Mouse (Mus musculus) MEL-GATA-1-ER (cell line): ENCODE data around the gene Cd47.

Source experiments
- DNase-seq: peaks from one replicate; pipeline ENCODE4 v3.0.0-alpha.2; 2012; ENCODE audit warnings: low read depth; ENCODE audit errors: extremely low read depth

Gene Cd47

DNA sequence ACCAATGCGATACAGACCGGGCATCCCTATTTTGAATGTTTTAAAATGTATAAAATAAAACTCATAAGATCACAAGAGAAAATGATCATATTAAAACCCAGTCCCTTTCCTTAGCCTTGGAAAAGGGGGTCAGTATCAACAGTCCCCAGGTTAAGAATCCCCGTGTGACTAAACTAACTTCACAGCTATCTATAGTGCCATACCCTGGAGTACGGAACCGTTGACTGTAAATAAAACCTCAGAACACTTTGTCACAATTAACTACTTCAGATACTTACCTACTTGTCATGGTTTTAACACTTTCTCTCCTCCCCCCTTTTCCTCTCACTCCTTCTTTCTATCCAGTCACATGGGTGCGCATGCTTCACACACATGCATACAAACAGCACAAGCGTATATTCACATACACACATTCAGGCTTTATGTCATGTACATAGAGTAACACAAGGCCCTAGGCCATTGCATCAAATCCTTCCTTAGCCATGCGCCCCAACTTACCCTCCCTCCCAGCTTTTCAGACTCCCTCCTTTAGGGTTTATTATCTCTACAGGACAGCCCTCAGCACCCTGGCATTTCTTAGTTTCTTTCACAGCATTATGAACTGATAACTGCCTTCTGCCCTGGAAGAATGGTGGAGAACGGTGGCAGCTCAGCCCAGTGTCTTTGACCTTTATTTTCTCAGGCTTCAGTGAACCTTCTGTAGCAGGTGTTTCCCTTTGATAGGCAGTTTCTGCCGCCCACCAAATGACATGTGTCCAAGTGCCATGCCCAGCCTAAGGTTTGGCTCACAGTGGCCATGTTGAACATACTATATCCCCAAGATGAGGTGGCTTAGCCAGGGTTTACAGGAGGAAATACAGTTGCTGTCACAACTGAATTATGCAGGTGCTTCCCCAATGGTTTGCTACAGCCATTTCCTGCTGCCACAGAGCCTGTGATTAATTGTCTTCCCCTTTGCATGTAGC is at the start of gene Cd47:
Gene Cd47, plus strand, starts transcription at position 937 of the 965 bp plus-strand sequence.
- DNase-seq: peak; percentile 99

DNA sequence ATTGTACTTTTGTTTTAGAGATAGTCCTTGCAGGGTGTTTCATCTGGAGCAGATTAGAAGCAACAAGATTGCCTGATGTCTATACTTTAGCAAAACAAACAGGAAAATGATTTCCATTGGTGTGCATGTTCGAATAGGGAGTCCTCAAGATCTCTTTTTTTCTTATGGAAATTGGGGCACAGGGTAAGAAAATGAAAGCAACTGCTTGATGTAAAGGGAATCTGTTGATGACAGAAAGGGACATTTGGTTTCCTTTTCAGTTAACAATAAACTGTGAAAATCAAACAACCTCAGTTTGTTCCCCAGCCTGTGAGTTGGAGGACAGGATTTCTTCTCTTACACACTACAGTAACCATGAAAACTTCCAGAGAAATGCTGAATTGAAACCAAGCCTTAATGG is 47.4 kb upstream of the Cd47 start:
- no peak for DNase-seq

DNA sequence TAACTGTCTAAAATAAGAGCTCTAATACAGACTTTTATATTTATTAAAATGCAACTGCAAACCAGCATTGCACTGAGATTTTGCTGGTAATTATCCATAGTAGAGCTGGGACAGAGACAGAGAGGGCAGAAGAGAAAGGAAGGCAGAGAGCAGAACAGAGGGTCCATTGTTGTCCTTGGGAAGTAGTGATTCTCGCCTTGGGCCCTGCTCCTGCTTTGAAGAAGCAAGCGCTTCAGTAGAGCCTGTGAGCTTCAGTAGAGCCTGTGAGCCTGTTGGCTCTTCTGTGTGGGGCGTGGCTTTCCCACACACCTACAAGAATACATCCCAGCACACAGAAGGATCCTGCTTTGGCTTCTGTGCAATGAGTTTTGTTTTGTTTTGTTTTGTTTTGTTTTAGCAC is 47.0 kb upstream of the Cd47 start:
- no peak for DNase-seq

DNA sequence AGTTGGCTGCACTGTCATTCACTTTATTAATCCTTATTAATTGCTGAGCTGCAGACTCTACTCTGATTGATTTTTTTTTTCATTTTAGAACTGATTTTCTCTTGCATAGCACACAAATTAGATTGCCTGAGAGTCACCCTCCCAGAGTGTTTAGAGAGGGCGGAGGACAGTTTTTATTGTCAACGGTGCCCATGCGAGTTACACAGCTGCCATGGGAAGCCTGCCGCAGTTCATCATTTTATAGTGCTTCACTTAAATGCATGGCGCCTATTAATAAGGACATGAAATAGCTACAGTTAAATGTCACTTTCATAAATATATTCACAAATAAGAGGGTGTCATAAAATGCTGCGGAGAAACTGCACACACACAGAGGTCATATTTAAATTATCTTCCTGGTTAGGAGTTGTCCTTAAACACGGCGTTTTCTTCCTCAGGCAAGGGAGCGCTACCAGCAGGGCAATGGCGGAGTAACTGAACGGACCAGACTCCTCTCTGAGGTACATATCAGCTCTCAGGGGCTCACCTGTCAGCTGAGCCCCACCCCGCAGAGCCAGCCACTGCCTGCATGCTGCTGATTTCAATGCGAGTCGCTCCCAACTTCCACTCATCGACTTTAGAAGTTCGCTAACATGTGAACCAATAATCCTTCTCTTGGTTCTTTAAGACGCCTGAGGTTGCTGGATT is 39.7 kb upstream of the Cd47 start:
- no peak for DNase-seq

DNA sequence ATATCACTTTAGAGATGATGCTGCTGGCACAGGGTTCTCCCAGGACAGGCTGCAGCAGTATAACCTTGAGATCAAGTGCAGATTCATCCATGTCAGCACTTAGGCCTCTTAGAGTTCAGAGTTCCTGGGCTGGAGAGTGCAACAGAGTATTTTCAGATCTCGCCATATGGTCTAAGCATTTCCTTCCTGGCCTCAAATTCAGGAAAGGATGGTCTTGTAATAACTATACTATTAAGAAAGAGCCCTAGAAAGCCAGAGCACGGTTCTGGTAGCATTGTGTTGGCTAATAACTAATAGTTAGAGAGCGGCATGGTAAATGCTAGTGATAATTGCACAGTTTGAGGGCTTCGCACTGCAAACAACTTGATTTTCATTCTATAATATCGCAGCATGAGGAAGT is 38.4 kb upstream of the Cd47 start:
- DNase-seq: no peak

DNA sequence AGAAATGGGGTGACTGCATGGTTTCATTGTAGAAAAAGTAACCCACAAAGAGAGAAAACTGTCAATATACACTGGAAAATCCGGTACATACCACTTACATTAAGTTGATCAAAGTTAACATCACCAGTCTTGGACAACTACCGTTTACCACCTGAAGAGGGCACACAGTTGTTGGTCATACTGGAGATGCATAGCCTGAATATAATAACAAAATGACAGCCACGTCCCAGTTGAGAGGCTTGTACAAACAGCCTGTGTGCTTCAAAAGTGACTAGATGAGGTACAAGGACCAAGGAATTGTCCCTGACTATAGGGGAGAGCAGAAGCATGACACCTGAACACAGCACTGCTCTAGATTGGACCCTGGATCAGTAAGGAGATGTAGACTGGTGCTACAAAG is 34.0 kb upstream of the Cd47 start:
- no peak for DNase-seq

GRCm38 (mm10) chr16:49768491-49769031 is 31.8 kb upstream of the Cd47 start:
- no peak for DNase-seq

GRCm38 (mm10) chr16:49769831-49770261 is 30.5 kb upstream of the Cd47 start:
- DNase-seq: no peak

DNA sequence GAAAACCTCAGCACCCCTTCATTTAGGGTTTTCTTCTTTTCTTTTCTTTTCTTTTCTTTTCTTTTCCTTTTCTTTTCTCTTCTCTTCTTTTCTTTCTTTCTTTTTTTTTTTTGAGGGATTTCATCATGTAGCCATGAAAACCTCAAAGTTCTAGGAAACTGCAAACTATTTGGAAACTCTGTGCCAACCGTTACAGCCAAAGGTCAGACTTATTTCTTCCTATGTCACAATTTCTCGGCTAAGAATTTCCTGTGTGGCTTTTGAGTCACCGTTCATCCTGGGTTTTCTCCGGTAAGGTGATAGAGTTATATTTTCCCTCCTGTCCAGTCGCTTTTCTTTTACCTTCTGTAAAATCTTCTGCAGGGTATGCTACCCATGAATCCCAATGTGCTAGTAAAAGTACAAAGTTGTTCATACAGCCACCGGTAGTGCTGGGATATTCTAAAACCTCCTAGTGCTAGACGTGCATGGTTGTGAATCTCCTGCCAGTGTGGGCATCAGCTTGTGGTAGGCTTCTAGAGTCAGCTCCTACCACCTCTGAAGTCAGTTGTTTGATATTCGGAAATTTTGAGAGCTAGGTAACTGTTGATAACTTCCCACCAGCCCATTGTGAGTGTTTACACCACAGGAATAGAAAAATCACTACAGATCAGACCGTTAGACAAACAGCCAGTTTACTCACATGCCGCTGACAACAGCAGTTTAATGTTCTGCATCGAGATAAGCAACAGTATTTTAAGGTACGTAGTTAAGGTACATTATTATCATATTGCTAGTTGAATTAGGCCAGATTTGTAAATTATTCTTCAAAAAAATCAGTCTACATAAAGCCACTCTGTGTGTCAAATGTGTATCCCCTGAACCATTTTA is 29.8 kb upstream of the Cd47 start:
- DNase-seq: no peak

DNA sequence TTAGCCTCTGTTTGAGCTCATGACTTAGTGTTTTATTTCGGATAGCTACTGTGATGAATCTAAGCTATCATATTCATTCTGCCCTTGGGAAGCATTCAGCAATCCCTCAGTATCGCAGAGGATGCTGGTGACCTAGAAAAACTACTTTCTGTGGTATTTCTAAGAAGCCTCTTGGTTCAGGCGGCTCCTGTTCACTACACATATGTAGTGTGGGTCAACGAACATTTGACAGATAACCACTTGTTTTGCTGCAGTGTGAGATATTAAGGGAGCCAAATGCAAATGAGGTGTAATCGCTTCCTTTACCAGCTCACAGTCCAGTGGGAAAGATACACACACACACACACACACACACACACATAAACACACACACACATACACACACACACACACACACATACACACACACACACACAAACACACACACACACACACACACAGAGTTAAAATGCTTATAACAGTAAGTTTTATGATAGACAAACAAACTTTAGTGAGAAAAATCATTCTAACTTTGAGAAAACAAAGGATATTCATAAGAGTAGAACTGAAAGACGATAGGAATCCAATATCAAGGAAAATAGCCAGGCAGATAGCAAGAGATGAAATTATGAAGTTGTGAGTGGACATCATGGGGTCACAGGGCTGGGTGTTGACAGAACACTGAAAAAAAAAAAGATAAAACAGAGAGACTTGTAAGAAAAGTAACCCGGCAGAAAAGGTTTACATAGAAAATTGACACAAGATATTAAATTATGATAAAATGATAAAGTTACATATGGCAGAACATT is 28.5 kb upstream of the Cd47 start:
- DNase-seq: peak; percentile 88

- no peak for DNase-seq
Measured at GRCm38 (mm10) chr16:49772576-49772975, 27.8 kb upstream of the Cd47 start.

GRCm38 (mm10) chr16:49773068-49773467 is 27.3 kb upstream of the Cd47 start:
- DNase-seq: no peak

GRCm38 (mm10) chr16:49774059-49775001 is 26.0 kb upstream of the Cd47 start:
- DNase-seq: no peak

GRCm38 (mm10) chr16:49775002-49775966 is 25.0 kb upstream of the Cd47 start:
- DNase-seq: no peak

- no peak for DNase-seq
Measured at GRCm38 (mm10) chr16:49776981-49777380, 23.4 kb upstream of the Cd47 start.

DNA sequence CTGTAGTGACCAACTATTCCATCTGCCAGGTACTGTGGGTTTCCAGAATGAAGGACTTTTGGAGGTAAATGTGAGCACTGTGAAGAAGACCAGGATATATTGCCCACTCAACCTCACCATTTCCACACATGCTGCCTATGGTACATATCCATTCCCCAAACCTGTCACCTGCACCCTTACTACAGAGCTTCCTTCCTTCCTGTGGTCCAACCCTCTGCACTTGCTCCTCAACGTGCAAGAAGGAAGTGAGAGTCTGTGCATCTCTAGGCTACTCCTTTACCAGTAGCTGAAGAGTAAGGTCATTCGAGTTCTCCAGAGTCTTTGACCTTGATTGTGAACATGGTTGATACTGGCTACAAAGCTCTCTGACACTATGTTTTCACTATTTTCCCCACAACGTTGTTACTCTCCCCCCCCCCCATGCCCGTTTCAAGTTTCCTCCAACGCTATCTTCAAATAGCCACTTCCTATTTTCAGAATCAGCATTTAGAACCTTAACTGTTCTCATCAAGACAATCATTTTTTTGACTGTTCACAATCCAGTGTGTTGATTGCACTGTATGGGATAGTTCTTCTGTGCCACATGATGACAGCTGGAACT is 18.7 kb upstream of the Cd47 start:
- DNase-seq: no peak

DNA sequence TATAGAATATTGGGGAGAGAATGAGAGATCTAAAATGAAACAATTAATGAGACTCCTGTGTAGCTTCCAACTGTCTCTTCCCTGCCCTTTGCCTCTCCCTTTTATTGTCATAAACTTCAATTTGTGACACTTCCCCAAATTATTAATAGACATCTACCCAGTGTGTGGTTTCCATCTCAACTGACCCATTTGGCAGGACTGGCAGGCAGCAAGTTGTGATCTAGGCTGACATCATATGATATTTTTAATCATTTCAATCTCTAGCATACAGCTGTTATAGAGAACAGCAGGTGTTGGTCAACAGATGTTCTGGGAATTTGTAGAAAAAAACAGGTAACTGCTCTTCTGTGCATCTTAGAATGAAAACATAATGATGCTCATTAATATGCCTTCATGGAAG is 17.0 kb upstream of the Cd47 start:
- no peak for DNase-seq

DNA sequence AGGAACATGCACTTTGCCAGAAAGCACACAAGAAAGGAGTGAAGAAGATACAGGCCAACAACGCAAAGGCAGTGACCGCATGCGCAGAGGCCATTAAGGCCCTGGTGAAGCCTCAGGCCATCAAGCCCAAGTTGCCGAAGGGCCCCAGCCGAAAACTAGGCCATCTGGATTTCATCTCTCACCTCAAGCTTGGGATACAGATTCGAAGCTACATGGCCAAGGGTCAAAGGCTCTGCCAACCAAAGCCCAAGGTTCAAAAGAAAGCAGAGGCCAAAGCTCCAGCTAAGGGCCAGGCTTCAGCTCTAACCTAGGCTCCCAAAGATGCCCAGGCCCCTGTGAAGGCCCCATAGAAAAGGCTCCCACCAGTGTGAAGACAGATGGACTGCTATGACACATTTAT is 14.2 kb upstream of the Cd47 start:
- DNase-seq: no peak
